Comparison of ENCODE assay signal across 15 mouse cellular contexts in the genomic region with DNA sequence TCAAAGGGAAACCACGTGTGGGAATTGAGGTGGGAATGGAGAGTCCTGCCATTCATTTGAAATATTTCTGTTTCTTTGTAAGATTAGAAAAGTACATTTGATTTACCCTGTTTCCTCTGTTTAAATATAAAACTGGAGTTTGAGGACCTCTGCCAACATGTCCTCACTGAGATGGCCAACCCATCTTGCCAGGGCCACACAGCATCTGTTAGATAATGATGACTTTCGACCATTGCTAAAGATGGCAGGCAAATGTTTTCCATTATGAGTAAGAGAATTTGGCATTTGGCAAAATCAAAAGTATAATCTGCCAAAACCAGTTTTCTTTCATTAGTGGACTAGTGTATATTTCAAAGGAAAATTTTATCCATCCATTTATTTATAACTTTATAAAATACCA.
"Had no signal": no experiment of that assay in that cellular context is flagged by ENCODE, and none has a peak within 500 bp of the region (broad histone marks: within the 10 kb centered on the region; RNA-seq: fewer than 3 reads in every experiment).

No protein-coding gene starts in this region.

- DNase-seq: retina, postnatal 1 day; right cerebral cortex, adult 18-20 months; right cerebral cortex, postnatal 14 days; right cerebral cortex, postnatal 25 days; right cerebral cortex, postnatal 4 days; spleen, adult 18-20 months; thymus, adult 18-20 months; thymus, adult 2 months; thymus, postnatal 14 days; thymus, postnatal 25 days; thymus, postnatal 36 days; thymus, postnatal 4 days had no signal

- H3K4me1 ChIP-seq: neural tube, embryonic 15.5 days; stomach, embryonic 15.5 days had no signal

- H3K9me3 ChIP-seq: neural tube, embryonic 15.5 days; stomach, embryonic 15.5 days had no signal

- H3K36me3 ChIP-seq: neural tube, embryonic 15.5 days; stomach, embryonic 15.5 days had no signal

- H3K4me3 ChIP-seq: neural tube, embryonic 15.5 days; stomach, embryonic 15.5 days had no signal

- H3K9ac ChIP-seq: neural tube, embryonic 15.5 days; stomach, embryonic 15.5 days had no signal

- H3K4me2 ChIP-seq: neural tube, embryonic 15.5 days; stomach, embryonic 15.5 days had no signal

- H3K27me3 ChIP-seq: neural tube, embryonic 15.5 days; stomach, embryonic 15.5 days had no signal

- H3K27ac ChIP-seq: neural tube, embryonic 15.5 days; stomach, embryonic 15.5 days; stomach, postnatal 0 days had no signal
